Mouse (Mus musculus) left cerebral cortex, adult 8-10 months (tissue): ENCODE measurements around the gene Bmp3. TPM values are rescaled to one million over a fixed set of nuclear protein-coding genes. Genes with fewer than 3 reads are reported as not detected.

ENCODE experiments used
- DNase-seq, 2 experiments: peaks; one replicate each; pipeline ENCODE4 v3.0.0; 2022; ENCODE audit warnings: low spot score in 2 of 2
- total RNA-seq, 4 experiments: library from RNA; stranded (reverse); gene quantifications; 2 replicates each; pipeline ENCODE4 v1.2.4; 2022

Gene Bmp3
- 10 to 100 TPM; 10.5 to 15.3 (median 12.0) TPM for total RNA-seq

GRCm38 (mm10) chr5:98854264-98854626 is at the start of gene Bmp3:
Gene Bmp3 (plus strand): TSS chr5:98854415.
- peak; percentile 19 to 36 for DNase-seq

GRCm38 (mm10) chr5:98804761-98805160 is 49.5 kb upstream of the Bmp3 start:
- DNase-seq: no peak

GRCm38 (mm10) chr5:98806492-98806891 is 47.7 kb upstream of the Bmp3 start:
- no peak for DNase-seq

GRCm38 (mm10) chr5:98807022-98807421 is 47.2 kb upstream of the Bmp3 start:
- DNase-seq: no peak

- DNase-seq: no peak
Observed at GRCm38 (mm10) chr5:98807953-98808352, 46.3 kb upstream of the Bmp3 start.

- DNase-seq: no peak
Observed at GRCm38 (mm10) chr5:98812380-98812779, 41.8 kb upstream of the Bmp3 start.

GRCm38 (mm10) chr5:98815269-98815668 is 38.9 kb upstream of the Bmp3 start:
- DNase-seq: no peak

- no peak for DNase-seq
Observed at GRCm38 (mm10) chr5:98833760-98834159, 20.5 kb upstream of the Bmp3 start.

- no peak for DNase-seq
Observed at GRCm38 (mm10) chr5:98834300-98834699, 19.9 kb upstream of the Bmp3 start.

GRCm38 (mm10) chr5:98842600-98843310 is 11.5 kb upstream of the Bmp3 start:
- DNase-seq: no peak

- no peak for DNase-seq
Observed at GRCm38 (mm10) chr5:98844664-98845063, 9.6 kb upstream of the Bmp3 start.

- no peak for DNase-seq
Observed at GRCm38 (mm10) chr5:98854627-98855564, 681 bp downstream of the Bmp3 start.

GRCm38 (mm10) chr5:98855741-98856140 is 1.5 kb downstream of the Bmp3 start:
- no peak for DNase-seq

GRCm38 (mm10) chr5:98856356-98856755 is 2.1 kb downstream of the Bmp3 start:
- no peak for DNase-seq

GRCm38 (mm10) chr5:98863891-98864290 is 9.7 kb downstream of the Bmp3 start:
- DNase-seq: no peak

GRCm38 (mm10) chr5:98865146-98865545 is 10.9 kb downstream of the Bmp3 start:
- DNase-seq: no peak

- no peak for DNase-seq
Observed at GRCm38 (mm10) chr5:98876056-98876455, 21.8 kb downstream of the Bmp3 start.

- peak in 1 of 2 experiments; percentile 26 for DNase-seq
Observed at GRCm38 (mm10) chr5:98878891-98879290, 24.7 kb downstream of the Bmp3 start.

GRCm38 (mm10) chr5:98882096-98882495 is 27.9 kb downstream of the Bmp3 start:
- no peak for DNase-seq

GRCm38 (mm10) chr5:98890544-98891050 is 36.4 kb downstream of the Bmp3 start:
- DNase-seq: no peak

- DNase-seq: no peak
Observed at GRCm38 (mm10) chr5:98894281-98894680, 40.1 kb downstream of the Bmp3 start.

- DNase-seq: no peak
Observed at GRCm38 (mm10) chr5:98897946-98898345, 43.7 kb downstream of the Bmp3 start.
